In genomic region chr9:36890552-36890951, GRCm38 (mm10) we compare ENCODE assay signal across 7 mouse cellular contexts.
DNase-seq lines count a peak whose midpoint lies in the region; ATAC-seq lines count a peak whose summit lies in the region.

No protein-coding gene starts in this region.

- no peak overlapping the region for H3K27ac ChIP-seq in kidney, embryonic 15.5 days
- no peak overlapping the region for H3K27ac ChIP-seq in limb, embryonic 13.5 days

- no peak overlapping the region for H3K4me3 ChIP-seq in kidney, embryonic 15.5 days (replicated peaks)
- no peak overlapping the region for H3K4me3 ChIP-seq in limb, embryonic 13.5 days

- no peak for ATAC-seq in kidney, embryonic 15.5 days (replicated peaks; ENCODE audit: low FRiP score)
- ATAC-seq in erythroblast, adult 5-6 weeks (replicated peaks; ENCODE audit: low FRiP score, poor library complexity, severe bottlenecking), result peak; percentile 55; the same call in 1 of the 2 replicates
- 0 out of 2 replicates have a peak, but pooled peaks have one; percentile 16 for ATAC-seq in limb, embryonic 13.5 days (ENCODE audit: low FRiP score, low read depth)

- no peaks in the 10 kb centered on the region for H3K4me1 ChIP-seq in kidney, embryonic 15.5 days
- H3K4me1 ChIP-seq in limb, embryonic 13.5 days, result no peaks in the 10 kb centered on the region

- H3K36me3 ChIP-seq in kidney, embryonic 15.5 days, result no peaks in the 10 kb centered on the region
- peaks cover 10% of the 10 kb centered on the region; the same call in 1 of the 2 replicates for H3K36me3 ChIP-seq in limb, embryonic 13.5 days

- 33% methylated on average over 4 of the region's 4 CpGs for WGBS in kidney, embryonic 15.5 days
- WGBS in limb, embryonic 13.5 days, result 41% methylated on average over 4 of the region's 4 CpGs

- peak; percentile 20 for DNase-seq in kidney, adult 9 months
- DNase-seq in ES-CJ7 (ENCODE audit: low read depth, low spot score), result peak; percentile 78
- peak; percentile 20 for DNase-seq in adrenal gland, adult 2 months
- peak; percentile 71 for DNase-seq in right cerebral cortex, postnatal 14 days

- H3K27me3 ChIP-seq in kidney, embryonic 15.5 days, result no peaks in the 10 kb centered on the region
- H3K27me3 ChIP-seq in limb, embryonic 13.5 days, result no peaks in the 10 kb centered on the region

- H3K9me3 ChIP-seq in kidney, embryonic 15.5 days (replicated peaks), result no peaks in the 10 kb centered on the region
- H3K9me3 ChIP-seq in limb, embryonic 13.5 days, result no peaks in the 10 kb centered on the region

- H3K4me2 ChIP-seq in kidney, embryonic 15.5 days, result no peak overlapping the region
- H3K4me2 ChIP-seq in limb, embryonic 13.5 days (replicated peaks), result no peak overlapping the region

- no peak overlapping the region for H3K9ac ChIP-seq in kidney, embryonic 15.5 days
- H3K9ac ChIP-seq in limb, embryonic 13.5 days, result no peak overlapping the region

Comparison
In these comparisons a context has a peak if more than half of its experiments do, and no peak if none do; other contexts are left out.
1. DNase-seq: peak in every context shown above with its lines; median percentile 78 in ES-CJ7; 71 in right cerebral cortex, postnatal 14 days; 20 in kidney, adult 9 months; 20 in adrenal gland, adult 2 months.